Mouse (Mus musculus) brain, adult 10 weeks (tissue): ENCODE data around the gene Tagln2. TPM values are rescaled to one million over a fixed set of nuclear protein-coding genes. Genes with fewer than 3 reads are reported as not detected.

ENCODE experiments used
- polyA plus RNA-seq: library from polyadenylated mRNA; stranded (reverse); fragments of 350-450 nt; fragmentation: Illumina TruSeq; extraction: RNeasy Lipid Tissue Mini Kit (QIAGEN cat#74804); gene quantifications from one replicate; pipeline ENCODE4 v1.2.3, GENCODE M21; 2015; ENCODE audit warnings: low read depth, low replicate concordance

The Tagln2 gene
- polyA plus RNA-seq = 15.7 TPM

GRCm38 (mm10) chr1:172499765-172500441 lies at the start of gene Tagln2:
Tagln2 (plus strand) TSS chr1:172500047.

GRCm38 (mm10) chr1:172475054-172475741 lies 24.6 kb upstream of the Tagln2 start, which contains the start of gene Slamf9:
Slamf9 (plus strand) TSS chr1:172475358.

DNA sequence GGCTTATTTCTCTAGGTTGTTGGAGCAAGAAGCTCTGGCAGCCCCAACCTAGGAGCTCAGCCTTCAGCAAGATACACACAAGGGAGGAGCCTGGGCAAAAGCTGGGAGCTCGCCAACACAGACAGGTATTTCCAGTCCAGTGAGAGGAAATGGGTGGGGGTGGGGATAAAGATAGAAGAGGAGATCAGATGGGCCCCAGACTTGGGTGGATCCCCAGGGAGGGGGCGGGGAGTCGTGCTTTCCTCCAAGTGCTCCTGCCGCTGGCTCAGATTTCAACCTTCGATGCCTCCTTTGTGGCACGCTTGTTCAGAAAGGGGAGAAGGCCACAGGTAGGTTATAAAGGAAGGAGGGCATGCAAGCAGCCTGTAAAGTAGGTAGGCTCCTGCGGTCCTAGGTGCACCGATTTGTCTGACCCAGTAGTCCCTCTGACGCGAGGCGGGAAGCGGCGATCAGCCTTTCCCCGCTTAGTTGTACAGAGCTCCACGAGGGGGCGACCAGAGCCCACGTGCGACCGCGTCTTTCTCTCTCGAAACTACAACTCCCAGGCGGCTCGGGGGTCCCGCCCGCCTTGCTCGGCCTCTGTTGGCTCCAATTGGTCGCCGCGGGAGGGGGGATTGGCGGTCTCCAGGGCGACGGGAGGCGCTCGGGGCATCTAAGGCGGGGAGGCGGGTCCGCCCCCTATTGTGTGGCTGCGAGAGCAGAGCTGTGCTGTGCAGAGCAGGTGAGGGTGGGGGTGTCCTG lies 18.1 kb upstream of the Tagln2 start, which contains the start of gene Igsf9:
Igsf9 (plus strand) TSS at position 249 of the 741 bp plus-strand sequence.

DNA sequence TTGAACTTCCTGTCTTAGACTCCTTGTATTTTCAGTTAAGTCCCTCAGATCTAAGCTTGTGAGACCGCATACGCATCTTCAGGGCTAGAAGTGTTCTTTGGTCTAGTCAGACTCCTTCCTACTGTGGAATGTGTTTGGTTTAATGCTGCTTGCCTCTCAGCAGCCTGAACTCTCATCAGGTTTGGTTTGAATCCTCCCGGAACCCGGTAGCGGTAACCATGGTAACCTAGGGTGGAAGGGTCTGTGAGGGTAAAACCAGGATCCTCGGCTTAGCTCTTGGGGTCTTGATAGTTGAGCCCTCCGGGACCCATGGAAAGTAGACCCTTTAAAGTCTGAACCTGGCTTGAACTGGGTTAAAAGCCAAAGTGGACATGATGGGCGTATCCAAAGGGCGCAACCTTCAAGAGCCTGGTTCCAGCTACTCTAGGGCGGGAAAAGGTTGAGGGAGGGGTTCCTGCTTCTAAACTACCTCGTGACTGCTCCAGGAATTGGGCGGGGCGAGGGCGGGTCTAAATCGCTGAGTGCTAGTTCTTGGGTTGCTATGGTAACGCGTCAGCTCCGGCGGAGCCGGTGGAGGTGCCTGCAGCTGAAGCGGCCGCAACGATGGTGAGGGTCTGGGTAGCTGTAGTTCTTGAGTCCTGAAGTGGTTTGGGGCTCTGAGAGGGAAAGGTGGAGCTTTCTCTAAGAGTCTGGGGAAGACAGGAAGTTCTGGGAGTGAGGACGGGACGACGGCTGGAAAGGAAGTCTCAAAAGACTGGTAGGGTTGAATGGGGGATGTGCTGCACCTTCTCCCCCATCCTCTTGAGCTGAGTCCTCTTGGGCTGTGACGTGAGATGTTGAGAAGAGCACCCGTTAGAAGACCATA lies 21.0 kb downstream of the Tagln2 start, which contains the start of gene Cfap45:
Cfap45 (plus strand) TSS at position 226 of the 865 bp plus-strand sequence.

GRCm38 (mm10) chr1:172555638-172556037 lies 55.8 kb downstream of the Tagln2 start, which contains the start of gene Vsig8:
Vsig8 (plus strand) TSS chr1:172555938.

Other genes with a start within 250 kb of the Tagln2 start
- gene Atp1a4, start 241.6 kb upstream of the Tagln2 start, polyA plus RNA-seq = not detected
- 168 TPM for gene Igsf8, start 238.4 kb upstream of the Tagln2 start, polyA plus RNA-seq
- gene Atp1a2, start 202.0 kb upstream of the Tagln2 start, polyA plus RNA-seq = 494 TPM
- 91.1 TPM for gene Kcnj9, start 170.7 kb upstream of the Tagln2 start, polyA plus RNA-seq
- 128 TPM for gene Kcnj10, start 158.8 kb upstream of the Tagln2 start, polyA plus RNA-seq
- 5.5 TPM for gene Pigm, start 123.5 kb upstream of the Tagln2 start, polyA plus RNA-seq
- 1.1 TPM for gene Slamf9, start 24.7 kb upstream of the Tagln2 start, polyA plus RNA-seq
- 5.9 TPM for gene Igsf9, start 18.3 kb upstream of the Tagln2 start, polyA plus RNA-seq
- 4.8 TPM for gene Cfap45, start 20.8 kb downstream of the Tagln2 start, polyA plus RNA-seq
- gene Vsig8, start 55.9 kb downstream of the Tagln2 start, polyA plus RNA-seq = not detected
- gene Slamf8, start 90.5 kb downstream of the Tagln2 start, polyA plus RNA-seq = not detected
- not detected for gene Fcrl6, start 102.5 kb downstream of the Tagln2 start, polyA plus RNA-seq
- gene Dusp23, start 132.9 kb downstream of the Tagln2 start, polyA plus RNA-seq = 6.3 TPM
- gene Crp, start 198.0 kb downstream of the Tagln2 start, polyA plus RNA-seq = not detected